Mouse (Mus musculus) heart, embryonic 16.5 days (tissue): Measurements from ENCODE around the gene Ranbp3. TPM values are rescaled to one million over a fixed set of nuclear protein-coding genes. Genes with fewer than 3 reads are reported as not detected.

Experiments
- polyA plus RNA-seq: library from polyadenylated mRNA; unstranded; fragments of >200 nt; fragmentation: Nextera tagmentation; extraction: Ambion mirVana; gene quantifications from 2 replicates; pipeline ENCODE4 v1.2.1, GENCODE M21; 2015

Gene Ranbp3
- polyA plus RNA-seq, 1 experiment from 2014 or later, result 63.1 TPM

Other genes starting within 250 kb of the Ranbp3 start
- gene Ptprs, start 196.8 kb upstream of the Ranbp3 start, polyA plus RNA-seq, result 33.9 and 39.7 TPM in 2 replicates
- gene Znrf4, start 160.9 kb upstream of the Ranbp3 start, polyA plus RNA-seq, result not detected in 2 replicates
- gene Gm20219, start 118.9 kb upstream of the Ranbp3 start, polyA plus RNA-seq, result 0.62 and 1.2 TPM in 2 replicates
- 57.6 and 60.6 TPM in 2 replicates for gene Safb2, start 88.7 kb upstream of the Ranbp3 start, polyA plus RNA-seq
- 76.5 and 92.3 TPM in 2 replicates for gene Safb, start 88.5 kb upstream of the Ranbp3 start, polyA plus RNA-seq
- gene 2410015M20Rik, start 63.5 kb upstream of the Ranbp3 start, polyA plus RNA-seq, result 329 and 345 TPM in 2 replicates
- 1,106 and 1,159 TPM in 2 replicates for gene Rpl36, start 59.9 kb upstream of the Ranbp3 start, polyA plus RNA-seq
- 60.7 and 62.5 TPM in 2 replicates for gene Lonp1, start 46.4 kb upstream of the Ranbp3 start, polyA plus RNA-seq
- 0.29 and 0.31 TPM in 2 replicates for gene Catsperd, start 45.2 kb upstream of the Ranbp3 start, polyA plus RNA-seq
- 1,043 and 1,129 TPM in 2 replicates for gene Ndufa11, start 44.5 kb downstream of the Ranbp3 start, polyA plus RNA-seq
- 12.8 and 14.6 TPM in 2 replicates for gene Vmac, start 44.7 kb downstream of the Ranbp3 start, polyA plus RNA-seq
- 21.2 and 23.9 TPM in 2 replicates for gene Nrtn, start 84.2 kb downstream of the Ranbp3 start, polyA plus RNA-seq
- gene Dus3l, start 91.5 kb downstream of the Ranbp3 start, polyA plus RNA-seq, result 31.7 and 34.9 TPM in 2 replicates
- gene Prr22, start 97.0 kb downstream of the Ranbp3 start, polyA plus RNA-seq, result 0.59 and 1.2 TPM in 2 replicates
- 6.2 and 6.8 TPM in 2 replicates for gene Rfx2, start 157.7 kb downstream of the Ranbp3 start, polyA plus RNA-seq
- gene Acsbg2, start 201.2 kb downstream of the Ranbp3 start, polyA plus RNA-seq, result not detected in 2 replicates
- gene 1700061G19Rik, start 202.2 kb downstream of the Ranbp3 start, polyA plus RNA-seq, result 0.30 and 0.61 TPM in 2 replicates